ENCODE assay signal across 22 mouse cellular contexts in genomic region chr6:18832958-18833357, GRCm38 (mm10). TPM values are rescaled to one million over a fixed set of nuclear protein-coding genes. Genes with fewer than 3 reads are reported as not detected.
"Had no signal": no experiment of that assay in that cellular context is flagged by ENCODE, and none has a peak within 500 bp of the region (broad histone marks: within the 10 kb centered on the region; RNA-seq: fewer than 3 reads in every experiment).

No protein-coding gene starts in this region.

- ATAC-seq: inflammation-experienced regulatory T-cells, adult 6 months; intestine, embryonic 16.5 days; liver, postnatal 0 days; lung, postnatal 0 days; midbrain, embryonic 13.5 days; midbrain, embryonic 16.5 days had no signal

- DNase-seq: kidney, adult 18-20 months; kidney, adult 9 months; kidney, postnatal 14 days; kidney, postnatal 4 days; left cerebral cortex, postnatal 4 days; liver, postnatal 0 days; lung, embryonic 14.5 days; retina, postnatal 1 day; right cerebral cortex, postnatal 4 days; thymus, adult 2 months; thymus, postnatal 14 days; thymus, postnatal 4 days had no signal

RNA-seq across cellular contexts. Expression of gene Ankrd7, which starts 33.2 kb away (rescaled TPM):
- total RNA-seq: left cerebral cortex, adult 8-10 months; left cerebral cortex, postnatal 14 days; left cerebral cortex, postnatal 4 days; megakaryocyte, adult 5-6 weeks; monocyte, adult 5-6 weeks; neutrophil, adult 5-6 weeks had no signal
